Mouse (Mus musculus) olfactory bulb, adult 2 months (tissue): ENCODE results near the gene Krt33b.

ENCODE experiments used
- CTCF ChIP-seq: fragments of 200-500 bp; IDR thresholded peaks from 2 replicates; pipeline ENCODE4 v1.5.1; 2012; ENCODE audit warnings: low read depth, mild to moderate bottlenecking, low read length, moderate library complexity; ENCODE audit not compliant: insufficient read depth
- POLR2A ChIP-seq: fragments of 200-500 bp; IDR thresholded peaks from 2 replicates; pipeline ENCODE4 v1.6.1; 2012; ENCODE audit warnings: mild to moderate bottlenecking, low read depth, low read length, moderate library complexity; ENCODE audit not compliant: insufficient read depth

- TF ChIP-seq POLR2A (no peak), CTCF (no peak)
Observed at GRCm38 (mm10) chr11:99993620-99994383, 35.9 kb downstream of the Krt33b start, which contains the start of gene Krtap17-1.
